Mouse (Mus musculus): ENCODE measurements at regions not wholly inside any gene's neighbourhood (a gene's known extent, or its start where the extent isn't known, plus 50 kb on each side); places are given as distances from the start of the nearest gene placed in this dataset.

DNA sequence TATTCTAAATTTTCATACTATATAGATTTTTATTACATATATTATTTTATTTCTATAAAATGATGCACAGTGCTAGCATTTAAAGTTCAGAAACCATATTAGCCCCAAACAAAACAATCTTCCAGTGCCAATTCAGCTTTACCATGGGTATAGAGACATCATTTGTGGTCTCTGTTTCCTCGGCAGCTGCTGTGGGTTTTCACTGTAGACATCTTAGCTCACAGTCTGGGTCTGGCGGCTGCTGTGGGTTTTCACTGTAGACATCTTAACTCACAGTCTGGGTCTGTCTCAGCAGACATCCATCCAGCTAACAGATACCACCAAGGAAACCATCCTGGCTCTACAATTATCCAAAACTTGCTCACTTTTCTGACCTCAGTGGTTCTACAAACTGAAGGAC is 808.9 kb downstream of the Slitrk1 start:
- Histone ChIP-seq H3K36me3 (ENCODE audit: control insufficient read depth in 1 of 2, insufficient read depth in 2 of 2, low read length in 2 of 2) (no peaks in the 10 kb centered on the region; a peak in 1 of 4 replicates), H3K79me2 (ENCODE audit: control insufficient read depth, insufficient read depth, low read length, poor library complexity) (no peaks in the 10 kb centered on the region), H3K9ac (ENCODE audit: control insufficient read depth, low read depth, low read length, poor library complexity, severe bottlenecking) (no peak overlapping the region), H3K27me3 (ENCODE audit: control insufficient read depth in 1 of 2, insufficient read depth in 2 of 2, low read length in 2 of 2) (no peaks in the 10 kb centered on the region), H3K27ac (ENCODE audit: control insufficient read depth, low read depth, low read length) (no peak overlapping the region), H3K9me3 (replicated peaks; ENCODE audit: insufficient read depth, low read length) (no peaks in the 10 kb centered on the region), H3K4me3 (ENCODE audit: control insufficient read depth in 1 of 2, insufficient read depth in 1 of 2, low read depth in 2 of 2, low read length in 2 of 2) (no peak overlapping the region), H3K4me1 (ENCODE audit: control insufficient read depth in 1 of 2, insufficient read depth in 2 of 2, low read length in 2 of 2) (no peaks in the 10 kb centered on the region)
- no peak for DNase-seq (ENCODE audit: low read depth, low spot score)
- TF ChIP-seq MYC (IDR thresholded peaks at IDR 0.05; ENCODE audit: low read depth, low read length) (no peak), BHLHE40 (IDR thresholded peaks at IDR 0.05; ENCODE audit: borderline replicate concordance, low read depth, low read length) (no peak), USF2 (IDR thresholded peaks at IDR 0.05; ENCODE audit: borderline replicate concordance in 1 of 2, insufficient read depth in 1 of 2, low read depth in 1 of 2, low read length in 2 of 2) (no peak), NRF1 (IDR thresholded peaks at IDR 0.05; ENCODE audit: insufficient read depth, low read depth, low read length, poor library complexity, severe bottlenecking) (no peak), ZNF384 (IDR thresholded peaks at IDR 0.05; ENCODE audit: low read depth, low read length) (no peak), TAL1 (IDR thresholded peaks at IDR 0.05; ENCODE audit: low read length) (no peak), ZKSCAN1 (IDR thresholded peaks at IDR 0.05; ENCODE audit: low read depth, low read length) (no peak), ZMIZ1 (IDR thresholded peaks at IDR 0.05; ENCODE audit: low read depth, low read length) (no peak), CTCF (IDR thresholded peaks at IDR 0.05 in 2 of 3, conservative IDR thresholded peaks at IDR 0.05 in 1 of 3; ENCODE audit: control insufficient read depth in 1 of 3, insufficient read depth in 1 of 3, low read depth in 2 of 3, low read length in 3 of 3, poor library complexity in 1 of 3, severe bottlenecking in 1 of 3) (no peak), SIN3A (IDR thresholded peaks at IDR 0.05; ENCODE audit: low read length) (no peak)

DNA sequence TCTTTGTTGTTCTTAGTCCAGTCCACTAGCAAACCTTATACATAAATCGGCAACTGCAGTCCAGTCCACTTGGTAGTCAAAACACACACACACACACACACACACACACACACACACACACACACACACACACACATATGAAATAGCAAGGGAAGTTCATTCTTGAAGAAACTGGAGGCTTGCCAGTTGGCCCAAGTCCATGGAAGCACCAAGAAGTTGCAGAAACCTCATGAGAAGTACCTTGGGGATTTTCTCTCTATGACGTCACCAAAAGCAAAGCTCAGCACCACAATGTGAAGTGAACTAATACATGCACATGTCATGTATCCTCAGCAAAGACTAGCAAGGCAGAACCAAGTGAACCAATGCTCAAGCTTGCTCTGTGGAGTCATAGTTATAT is 823.0 kb downstream of the Slitrk1 start:
- H3K27ac ChIP-seq (ENCODE audit: control insufficient read depth, low read depth, low read length): no peak overlapping the region
- no peaks in the 10 kb centered on the region for H3K36me3 ChIP-seq (ENCODE audit: control insufficient read depth in 1 of 2, insufficient read depth in 2 of 2, low read length in 2 of 2)
- no peaks in the 10 kb centered on the region for H3K27me3 ChIP-seq (ENCODE audit: control insufficient read depth in 1 of 2, insufficient read depth in 2 of 2, low read length in 2 of 2)
- no peak overlapping the region for H3K9ac ChIP-seq (ENCODE audit: control insufficient read depth, low read depth, low read length, poor library complexity, severe bottlenecking)
- H3K79me2 ChIP-seq (ENCODE audit: control insufficient read depth, insufficient read depth, low read length, poor library complexity): no peaks in the 10 kb centered on the region
- peak; percentile 57 for DNase-seq (ENCODE audit: low read depth, low spot score)
- H3K4me1 ChIP-seq (ENCODE audit: control insufficient read depth in 1 of 2, insufficient read depth in 2 of 2, low read length in 2 of 2): no peaks in the 10 kb centered on the region
- TF ChIP-seq MYB (IDR thresholded peaks at IDR 0.05; ENCODE audit: low read depth, low read length) (no peak), MYC (IDR thresholded peaks at IDR 0.05; ENCODE audit: low read depth, low read length) (no peak), MAFK (IDR thresholded peaks at IDR 0.05; ENCODE audit: borderline replicate concordance, low read depth, low read length) (no peak), MAX (IDR thresholded peaks at IDR 0.05; ENCODE audit: low read length) (no peak), TAL1 (IDR thresholded peaks at IDR 0.05; ENCODE audit: low read length) (no peak)
- H3K4me3 ChIP-seq (ENCODE audit: control insufficient read depth in 1 of 2, insufficient read depth in 1 of 2, low read depth in 2 of 2, low read length in 2 of 2): no peak overlapping the region
- no peaks in the 10 kb centered on the region for H3K9me3 ChIP-seq (replicated peaks; ENCODE audit: insufficient read depth, low read length)

DNA sequence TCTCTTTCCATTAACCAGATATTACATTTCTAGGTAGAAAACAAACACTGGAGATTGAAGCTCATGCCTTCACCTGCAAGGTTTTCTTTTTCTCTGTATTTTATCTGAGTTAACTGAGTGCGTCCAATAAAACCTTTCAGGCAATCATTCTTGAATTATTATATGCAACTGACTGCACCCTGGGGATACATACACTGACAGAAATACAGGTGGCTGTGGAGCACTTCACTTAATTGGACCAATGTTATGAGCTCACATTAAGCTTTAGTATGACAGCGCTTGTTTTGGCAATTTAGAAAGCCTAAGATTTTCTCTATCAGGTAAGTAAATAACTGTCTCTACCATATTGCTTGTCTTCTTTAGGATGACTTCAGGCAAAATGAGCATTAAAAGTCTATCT is 864.0 kb downstream of the Slitrk1 start:
- no peak overlapping the region for H3K9ac ChIP-seq (ENCODE audit: control insufficient read depth, low read depth, low read length, poor library complexity, severe bottlenecking)
- DNase-seq (ENCODE audit: low read depth, low spot score): no peak
- H3K9me3 ChIP-seq (replicated peaks; ENCODE audit: insufficient read depth, low read length): no peaks in the 10 kb centered on the region
- H3K4me3 ChIP-seq (ENCODE audit: control insufficient read depth in 1 of 2, insufficient read depth in 1 of 2, low read depth in 2 of 2, low read length in 2 of 2): no peak overlapping the region
- no peaks in the 10 kb centered on the region for H3K27me3 ChIP-seq (ENCODE audit: control insufficient read depth in 1 of 2, insufficient read depth in 2 of 2, low read length in 2 of 2)
- TF ChIP-seq E2F4 (IDR thresholded peaks at IDR 0.05; ENCODE audit: borderline replicate concordance, low read depth, low read length) (no peak), MXI1 (IDR thresholded peaks at IDR 0.05; ENCODE audit: low read depth, low read length) (no peak), JUND (IDR thresholded peaks at IDR 0.05; ENCODE audit: low read depth, low read length) (no peak)
- H3K79me2 ChIP-seq (ENCODE audit: control insufficient read depth, insufficient read depth, low read length, poor library complexity): no peaks in the 10 kb centered on the region
- H3K4me1 ChIP-seq (ENCODE audit: control insufficient read depth in 1 of 2, insufficient read depth in 2 of 2, low read length in 2 of 2): no peaks in the 10 kb centered on the region
- no peak overlapping the region for H3K27ac ChIP-seq (ENCODE audit: control insufficient read depth, low read depth, low read length)
- no peaks in the 10 kb centered on the region for H3K36me3 ChIP-seq (ENCODE audit: control insufficient read depth in 1 of 2, insufficient read depth in 2 of 2, low read length in 2 of 2)

Measured in MEL (cell line).